Mouse (Mus musculus): Measurements from ENCODE around the gene Fn1.

Gene Fn1

GRCm38 (mm10) chr1:71650741-71651140 lies 2.3 kb downstream of the Fn1 start:
- no peak for DNase-seq (ENCODE audit: low read depth, low spot score)

DNA sequence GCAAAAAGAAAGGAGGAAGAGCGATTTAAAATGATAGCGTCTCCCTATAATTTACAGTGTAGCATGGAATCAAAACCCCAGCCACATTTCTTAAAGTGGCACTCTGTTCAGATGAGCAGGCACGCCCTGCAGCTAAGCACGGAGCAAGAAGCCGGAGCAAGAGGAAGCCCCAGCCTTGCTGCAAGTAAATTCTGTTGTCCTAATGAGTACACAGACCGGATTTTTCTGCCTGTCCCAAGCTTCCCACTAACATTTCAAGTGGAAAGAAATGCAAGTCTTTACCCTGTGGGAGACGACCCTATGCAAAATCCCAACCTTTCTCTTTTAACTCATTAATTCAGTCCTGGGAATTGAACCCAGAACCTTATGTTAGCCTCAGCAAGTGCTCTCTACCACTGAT lies 4.8 kb downstream of the Fn1 start:
- no peak for DNase-seq (ENCODE audit: low read depth, low spot score)

- DNase-seq (ENCODE audit: low read depth, low spot score): no peak
Observed at GRCm38 (mm10) chr1:71646774-71647173, 6.2 kb downstream of the Fn1 start.

GRCm38 (mm10) chr1:71645999-71646398 lies 7.0 kb downstream of the Fn1 start:
- DNase-seq (ENCODE audit: low read depth, low spot score): no peak

DNA sequence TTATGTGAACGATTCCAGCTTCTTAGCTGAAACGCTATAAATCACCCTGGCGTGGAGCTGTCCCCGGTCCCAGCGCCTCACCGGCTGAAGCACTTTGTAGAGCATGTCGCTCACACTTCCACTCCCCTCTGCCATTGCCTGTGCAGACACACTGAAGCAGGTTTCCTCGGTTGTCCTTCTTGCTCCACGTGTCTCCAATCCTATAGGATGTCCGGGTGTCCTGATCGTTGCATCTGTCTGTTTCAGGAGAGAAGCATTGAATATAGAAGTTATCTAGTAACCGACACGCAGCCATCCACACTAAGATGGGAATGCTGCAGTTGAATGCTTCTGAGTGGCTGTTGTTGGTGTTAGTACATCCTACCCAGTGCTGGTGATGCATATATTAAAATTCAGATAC lies 7.5 kb downstream of the Fn1 start:
- DNase-seq (ENCODE audit: low read depth, low spot score): no peak

- no peak for DNase-seq (ENCODE audit: low read depth, low spot score)
Observed at GRCm38 (mm10) chr1:71642794-71643193, 10.2 kb downstream of the Fn1 start.

DNA sequence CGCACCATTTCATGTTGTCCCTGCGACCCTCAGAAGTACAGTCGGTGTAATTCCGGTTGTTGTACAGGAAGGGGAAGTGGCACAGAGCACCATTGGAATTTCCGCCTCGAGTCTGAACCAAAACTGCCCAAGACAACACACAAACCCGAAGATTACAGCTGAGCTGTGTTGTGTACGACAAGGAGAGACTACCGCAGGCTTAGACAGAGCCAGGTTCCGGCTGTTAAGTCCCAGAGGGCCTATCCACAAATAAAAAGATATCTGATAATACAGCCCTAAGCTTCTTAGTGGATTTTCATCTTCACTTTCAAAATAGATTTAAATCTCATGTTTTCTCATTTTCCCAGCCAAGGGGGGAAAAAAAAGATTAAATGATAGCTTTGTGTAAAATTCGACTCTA lies 11.8 kb downstream of the Fn1 start:
- DNase-seq (ENCODE audit: low read depth, low spot score): no peak

DNA sequence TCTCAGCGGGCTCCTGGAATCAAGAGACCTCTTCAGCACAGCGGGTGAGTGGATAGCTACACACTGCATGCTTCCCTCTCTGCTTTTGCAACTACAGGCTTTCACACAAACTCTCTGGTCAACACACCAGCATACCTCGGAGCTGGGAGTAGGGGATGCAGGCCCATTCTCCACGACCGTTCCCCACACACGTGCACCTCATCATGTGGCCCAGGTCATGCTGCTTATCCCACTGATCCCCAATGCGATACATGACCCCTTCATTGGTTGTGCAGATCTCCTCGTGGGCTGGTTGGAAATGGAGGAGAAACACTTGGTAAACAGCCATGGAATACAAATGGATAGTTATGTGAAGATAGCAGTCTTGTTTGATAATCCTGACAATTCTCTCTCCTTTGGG lies 12.8 kb downstream of the Fn1 start:
- DNase-seq (ENCODE audit: low read depth, low spot score): no peak

DNA sequence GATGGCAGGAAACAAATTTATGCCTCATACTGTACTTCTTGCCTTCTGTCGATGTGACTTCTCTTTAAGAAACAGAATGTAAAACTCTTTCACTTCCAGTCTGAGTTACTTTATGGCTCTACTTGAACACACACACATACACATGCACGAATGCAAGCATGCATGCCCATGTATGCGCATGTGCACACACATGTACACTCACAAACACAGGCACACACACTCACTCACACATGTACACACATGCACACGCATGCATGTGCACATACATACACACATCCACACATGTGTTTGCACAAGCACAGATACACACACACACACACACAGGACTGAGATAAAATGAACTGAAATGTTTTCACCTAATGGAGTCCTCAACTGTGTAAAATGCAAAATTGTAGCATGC lies 16.3 kb downstream of the Fn1 start:
- DNase-seq (ENCODE audit: low read depth, low spot score): no peak

DNA sequence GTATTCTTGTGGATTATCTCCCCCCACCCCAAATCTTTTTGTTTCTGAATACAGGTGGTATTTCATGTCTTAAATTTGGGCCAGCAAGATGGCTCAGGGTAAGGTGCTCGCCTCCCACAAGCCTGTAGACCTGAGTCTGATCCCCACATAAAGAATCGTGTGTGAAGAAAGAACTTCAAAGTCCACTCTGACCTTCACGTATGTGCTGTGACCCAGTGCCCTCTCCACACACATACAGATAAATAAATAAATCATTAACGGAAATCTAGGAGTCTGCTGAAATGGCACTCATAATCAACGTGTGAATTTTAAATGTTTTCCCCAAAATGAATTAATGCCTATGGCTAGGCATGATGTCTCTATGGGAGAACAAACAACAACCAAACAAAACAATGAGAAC lies 16.9 kb downstream of the Fn1 start:
- no peak for DNase-seq (ENCODE audit: low read depth, low spot score)

DNA sequence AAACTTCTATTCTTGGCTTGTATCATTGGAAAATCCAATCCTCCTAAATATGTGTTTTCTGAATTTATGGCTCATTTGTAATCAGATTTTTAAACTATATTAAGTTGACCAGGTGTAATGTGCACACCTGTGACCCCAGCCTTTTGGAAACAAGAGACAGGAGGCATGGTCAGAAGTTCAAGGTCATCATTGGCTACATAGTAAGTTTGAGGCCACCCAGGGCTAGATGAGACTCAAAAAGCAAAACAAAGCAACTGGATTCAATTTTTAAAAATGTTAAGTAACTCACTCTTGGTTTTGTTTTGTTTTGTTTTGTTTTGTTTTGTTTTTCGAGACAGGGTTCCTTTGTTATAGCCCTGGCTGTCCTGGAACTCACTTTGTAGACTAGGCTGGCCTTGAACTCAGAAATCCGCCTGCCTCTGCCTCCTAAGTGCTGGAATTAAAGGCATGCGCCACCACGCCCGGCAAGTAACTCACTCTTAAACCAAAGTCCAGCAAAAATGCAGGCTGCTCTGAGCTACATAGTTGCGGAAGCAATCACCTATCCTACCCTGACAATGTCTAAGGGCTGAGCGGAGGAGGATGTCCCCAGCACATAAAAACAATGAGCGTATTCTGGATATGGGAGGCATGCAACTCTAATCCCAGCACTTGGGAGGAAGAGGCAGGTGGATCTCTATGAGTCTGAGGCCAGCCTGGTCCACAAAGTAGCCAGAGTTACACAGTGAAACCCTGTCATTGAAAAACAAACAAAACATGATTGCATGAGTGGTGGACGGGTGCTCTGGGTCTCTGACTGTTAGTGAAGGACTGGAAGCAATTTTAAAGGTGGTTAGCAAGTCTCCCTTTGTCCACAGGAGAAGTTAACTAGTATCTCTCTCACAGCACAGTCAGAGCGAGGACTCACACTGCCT lies 17.6 kb downstream of the Fn1 start:
- DNase-seq (ENCODE audit: low read depth, low spot score): no peak

GRCm38 (mm10) chr1:71634471-71634981 lies 18.5 kb downstream of the Fn1 start:
- no peak for DNase-seq (ENCODE audit: low read depth, low spot score)

DNA sequence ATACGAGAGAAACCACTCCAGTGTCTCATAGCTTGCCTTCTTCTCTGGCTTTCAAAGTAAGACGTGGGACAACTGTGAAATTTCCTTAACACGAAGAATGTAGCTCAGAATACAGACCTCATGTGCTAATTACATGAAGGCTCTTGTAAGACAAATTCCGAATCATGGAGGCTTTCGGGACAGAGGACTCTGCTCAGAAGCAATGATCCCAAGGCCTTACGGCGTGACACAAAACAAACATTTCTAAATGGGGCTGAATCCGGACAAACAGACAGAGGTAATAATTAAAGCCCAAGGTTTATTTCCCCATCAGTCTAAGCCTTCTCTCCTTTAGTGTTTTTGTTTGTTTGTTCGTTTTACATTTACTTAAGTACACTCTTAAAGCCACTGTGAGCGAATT lies 20.6 kb downstream of the Fn1 start:
- DNase-seq (ENCODE audit: low read depth, low spot score): no peak

- no peak for DNase-seq (ENCODE audit: low read depth, low spot score)
Observed at GRCm38 (mm10) chr1:71631811-71632210, 21.2 kb downstream of the Fn1 start.

DNA sequence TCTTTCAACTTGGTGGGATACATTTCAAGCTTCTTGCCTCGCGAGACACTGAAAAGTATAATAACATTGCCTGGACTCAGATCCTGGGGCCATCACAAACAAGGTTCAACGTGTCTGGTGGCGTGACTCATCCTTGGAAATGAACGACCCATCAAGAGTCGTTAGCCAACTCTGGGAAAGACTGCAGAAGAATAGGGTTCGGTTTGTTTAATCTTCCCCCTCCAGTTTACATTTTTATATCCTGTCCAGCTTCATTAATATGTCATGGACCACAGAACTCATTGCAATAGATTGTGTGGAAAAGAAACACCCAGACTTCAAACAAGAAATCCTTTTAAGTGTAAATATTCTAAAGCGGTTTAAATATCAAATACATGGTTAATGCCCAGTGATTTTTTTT lies 22.8 kb downstream of the Fn1 start:
- no peak for DNase-seq (ENCODE audit: low read depth, low spot score)

GRCm38 (mm10) chr1:71623625-71624024 lies 29.4 kb downstream of the Fn1 start:
- DNase-seq (ENCODE audit: low read depth, low spot score): no peak

- no peak for DNase-seq (ENCODE audit: low read depth, low spot score)
Observed at GRCm38 (mm10) chr1:71621526-71621925, 31.5 kb downstream of the Fn1 start.

GRCm38 (mm10) chr1:71614545-71615246 lies 38.3 kb downstream of the Fn1 start:
- no peak for DNase-seq (ENCODE audit: low read depth, low spot score)

DNA sequence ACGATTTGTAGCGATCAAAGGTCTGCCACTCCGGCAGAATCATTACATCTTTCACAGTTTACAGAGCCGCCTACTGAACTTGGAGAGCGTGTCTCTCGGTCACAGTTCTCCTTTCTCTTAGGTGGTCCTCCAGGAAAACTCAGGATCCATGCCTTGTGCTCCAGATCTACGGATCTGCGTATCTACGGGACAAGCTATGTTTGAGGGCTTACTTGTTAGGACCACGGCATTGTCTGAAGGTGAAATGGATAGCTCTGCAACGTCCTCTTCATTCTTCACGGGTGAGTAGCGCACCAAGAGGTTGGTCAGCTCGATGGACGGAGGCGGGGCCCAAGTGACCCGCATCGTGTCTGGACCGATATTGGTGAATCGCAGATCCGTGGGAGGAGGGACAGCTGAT lies 40.7 kb downstream of the Fn1 start:
- DNase-seq (ENCODE audit: low read depth, low spot score): no peak

DNA sequence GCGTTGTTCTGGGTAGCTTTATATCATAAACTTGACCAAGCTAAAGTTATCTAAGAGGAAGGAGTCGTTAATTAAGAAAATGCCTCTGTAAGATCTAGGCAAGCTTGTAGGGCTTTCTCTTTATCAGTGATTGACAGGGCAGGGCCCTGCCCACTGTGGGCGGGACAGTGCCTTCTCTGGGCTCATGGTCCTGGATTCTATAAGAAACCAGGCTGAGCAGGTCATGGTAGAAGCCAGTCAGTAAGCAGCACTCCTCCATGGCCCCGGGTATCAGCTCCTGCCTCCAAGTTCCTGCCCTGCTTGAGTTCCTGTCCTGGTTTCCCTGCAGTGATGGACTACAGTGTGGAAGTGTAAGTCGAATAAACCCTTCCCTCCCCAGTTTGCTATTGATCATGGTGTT lies 43.1 kb downstream of the Fn1 start:
- no peak for DNase-seq (ENCODE audit: low read depth, low spot score)

GRCm38 (mm10) chr1:71609057-71609775 lies 43.8 kb downstream of the Fn1 start:
- DNase-seq (ENCODE audit: low read depth, low spot score): no peak
